Mouse (Mus musculus) kidney, embryonic 14.5 days (tissue): ENCODE data around the gene Fignl1. TPM values are rescaled to one million over a fixed set of nuclear protein-coding genes. Genes with fewer than 3 reads are reported as not detected.

Experiments
- ATAC-seq: fragments of 200-750 bp; cut with Nextera tagmentation; 2 replicates; pipeline ENCODE4 v1.8.0; 2017; ENCODE audit warnings: moderate number of reproducible peaks, mild to moderate bottlenecking, moderate TSS enrichment, moderate library complexity; ENCODE audit not compliant: low FRiP score, low TSS enrichment
- H3K27ac ChIP-seq: fragments of 300-500 bp; sonication (generic); 2 replicates; pipeline ENCODE4 v1.5.1; 2014; ENCODE audit warnings: low read depth, mild to moderate bottlenecking, low read length, moderate library complexity, mixed read lengths
- H3K27me3 ChIP-seq: fragments of 300-500 bp; sonication (generic); 2 replicates; pipeline ENCODE4 v1.6.1; 2014; ENCODE audit warnings: mild to moderate bottlenecking, low read length; ENCODE audit not compliant: control insufficient read depth, insufficient read depth
- H3K36me3 ChIP-seq: fragments of 300-500 bp; sonication (generic); 2 replicates; pipeline ENCODE4 v1.6.1; 2014; ENCODE audit warnings: low read length, mixed read lengths; ENCODE audit not compliant: control insufficient read depth, insufficient read depth
- H3K4me1 ChIP-seq: fragments of 300-500 bp; sonication (generic); 2 replicates; pipeline ENCODE4 v1.6.1; 2014; ENCODE audit warnings: low read length, mixed read lengths; ENCODE audit not compliant: control insufficient read depth, insufficient read depth
- H3K4me2 ChIP-seq: fragments of 300-500 bp; sonication (generic); replicated peaks from 2 replicates; pipeline ENCODE4 v1.6.1; 2014; ENCODE audit warnings: low read depth, mild to moderate bottlenecking, low read length
- H3K4me3 ChIP-seq: fragments of 300-500 bp; sonication (generic); 2 replicates; pipeline ENCODE4 v1.5.1; 2014; ENCODE audit warnings: mild to moderate bottlenecking, low read length
- H3K9ac ChIP-seq: fragments of 300-500 bp; sonication (generic); 2 replicates; pipeline ENCODE4 v1.6.1; 2014; ENCODE audit warnings: low read depth, mild to moderate bottlenecking, low read length, moderate library complexity
- H3K9me3 ChIP-seq: fragments of 300-500 bp; sonication (generic); 2 replicates; pipeline ENCODE4 v1.6.1; 2016; ENCODE audit warnings: low read length; ENCODE audit not compliant: control insufficient read depth
- WGBS: fragments of 180-500 bp; shearing (Covaris S2); extraction: QIAGEN DNeasy Blood & Tissue Kit; methylation state at CpG from one replicate; pipeline ENCODE4 v1.1.7; 2014; 5-methylcytosine and 5-hydroxymethylcytosine counted together
- polyA plus RNA-seq: library from polyadenylated mRNA; unstranded; fragments of >200 nt; fragmentation: Nextera tagmentation; extraction: Ambion mirVana; gene quantifications from 2 replicates; pipeline ENCODE4 v1.2.1, GENCODE M21; 2014

Gene Fignl1
- polyA plus RNA-seq, 1 experiment from 2014 or later, result 85.4 TPM

- H3K4me2 ChIP-seq, result peak overlapping the region; percentile 6; the same call in 1 of the 2 replicates
- H3K4me3 ChIP-seq, result no peak overlapping the region
- H3K36me3 ChIP-seq, result no peaks in the 10 kb centered on the region
- no peaks in the 10 kb centered on the region for H3K27me3 ChIP-seq
- H3K27ac ChIP-seq, result peak overlapping the region; percentile 90
- peak overlapping the region; percentile 31; the same call in 1 of the 2 replicates for H3K9ac ChIP-seq
- 36% methylated on average over 11 of the region's 11 CpGs for WGBS
- ATAC-seq, result peak; percentile 67
- H3K9me3 ChIP-seq, result no peaks in the 10 kb centered on the region
- peaks cover 51% of the 10 kb centered on the region for H3K4me1 ChIP-seq
These were observed 20.6 kb upstream of the Fignl1 start for GRCm38 (mm10) chr11:11829161-11830000.

GRCm38 (mm10) chr11:11828761-11829160 is 20.0 kb upstream of the Fignl1 start:
- H3K4me2 ChIP-seq, result peak overlapping the region; percentile 6; the same call in 1 of the 2 replicates
- H3K9ac ChIP-seq, result peak overlapping the region; percentile 31; the same call in 1 of the 2 replicates
- H3K4me3 ChIP-seq, result no peak overlapping the region

GRCm38 (mm10) chr11:11828251-11828650 is 19.5 kb upstream of the Fignl1 start:
- WGBS, result 49% methylated on average over 5 of the region's 5 CpGs
- no peaks in the 10 kb centered on the region for H3K9me3 ChIP-seq
- H3K4me3 ChIP-seq, result no peak overlapping the region
- peaks cover 57% of the 10 kb centered on the region for H3K4me1 ChIP-seq
- H3K4me2 ChIP-seq, result no peak overlapping the region
- H3K36me3 ChIP-seq, result no peaks in the 10 kb centered on the region
- H3K27me3 ChIP-seq, result no peaks in the 10 kb centered on the region
- H3K27ac ChIP-seq, result peak overlapping the region; percentile 90
- H3K9ac ChIP-seq, result peak overlapping the region; percentile 18; the same call in 1 of the 2 replicates
- no peak for ATAC-seq

More at GRCm38 (mm10) chr11:11828761-11829160, 20.0 kb upstream of the Fignl1 start:
- no peaks in the 10 kb centered on the region for H3K9me3 ChIP-seq
- H3K27ac ChIP-seq, result peak overlapping the region; percentile 90
- no peaks in the 10 kb centered on the region for H3K36me3 ChIP-seq
- no peaks in the 10 kb centered on the region for H3K27me3 ChIP-seq
- ATAC-seq, result 0 out of 2 replicates have a peak, but pooled peaks have one; percentile 24
- H3K4me1 ChIP-seq, result peaks cover 55% of the 10 kb centered on the region
- 25% methylated on average over 6 of the region's 6 CpGs for WGBS

GRCm38 (mm10) chr11:11826475-11826874 is 17.7 kb upstream of the Fignl1 start:
- Histone ChIP-seq H3K36me3 (no peaks in the 10 kb centered on the region), H3K9me3 (no peaks in the 10 kb centered on the region), H3K9ac (no peak overlapping the region), H3K4me3 (no peak overlapping the region), H3K4me1 (peaks cover 55% of the 10 kb centered on the region), H3K4me2 (no peak overlapping the region), H3K27me3 (no peaks in the 10 kb centered on the region), H3K27ac (no peak overlapping the region)
- ATAC-seq, result no peak

GRCm38 (mm10) chr11:11825670-11826069 is 16.9 kb upstream of the Fignl1 start:
- H3K27ac ChIP-seq, result no peak overlapping the region

GRCm38 (mm10) chr11:11824970-11825635 is 16.3 kb upstream of the Fignl1 start:
- no peaks in the 10 kb centered on the region for H3K9me3 ChIP-seq
- peaks cover 54% of the 10 kb centered on the region for H3K4me1 ChIP-seq
- H3K27me3 ChIP-seq, result no peaks in the 10 kb centered on the region
- WGBS, result 64% methylated on average over 3 of the region's 3 CpGs
- H3K36me3 ChIP-seq, result no peaks in the 10 kb centered on the region
- no peak overlapping the region for H3K4me2 ChIP-seq
- no peak for ATAC-seq
- no peak overlapping the region for H3K4me3 ChIP-seq
- H3K27ac ChIP-seq, result peak overlapping the region; percentile 30; the same call in 1 of the 2 replicates
- no peak overlapping the region for H3K9ac ChIP-seq

More at GRCm38 (mm10) chr11:11825670-11826069, 16.9 kb upstream of the Fignl1 start:
- Histone ChIP-seq H3K4me3 (no peak overlapping the region), H3K4me1 (peaks cover 55% of the 10 kb centered on the region), H3K27me3 (no peaks in the 10 kb centered on the region), H3K36me3 (no peaks in the 10 kb centered on the region), H3K4me2 (no peak overlapping the region), H3K9me3 (no peaks in the 10 kb centered on the region), H3K9ac (no peak overlapping the region)
- no peak for ATAC-seq
- 65% methylated on average over 6 of the region's 6 CpGs for WGBS

GRCm38 (mm10) chr11:11823980-11824911 is 15.5 kb upstream of the Fignl1 start:
- WGBS, result 42% methylated on average over 12 of the region's 12 CpGs
- peak overlapping the region; percentile 30; the same call in 1 of the 2 replicates for H3K27ac ChIP-seq
- H3K36me3 ChIP-seq, result no peaks in the 10 kb centered on the region
- no peak for ATAC-seq
- no peak overlapping the region for H3K4me2 ChIP-seq
- H3K4me3 ChIP-seq, result no peak overlapping the region
- no peaks in the 10 kb centered on the region for H3K27me3 ChIP-seq
- H3K4me1 ChIP-seq, result peaks cover 47% of the 10 kb centered on the region
- no peaks in the 10 kb centered on the region for H3K9me3 ChIP-seq
- H3K9ac ChIP-seq, result peak overlapping the region; percentile 12; the same call in 1 of the 2 replicates
